Mouse (Mus musculus) brain, embryonic 14.5 days (tissue): ENCODE data around the gene Btbd35f25.

ENCODE experiments used
- CTCF ChIP-seq: fragments of 200-500 bp; IDR thresholded peaks from 2 replicates; pipeline ENCODE4 v1.5.1; 2012; ENCODE audit warnings: inconsistent platforms, mild to moderate bottlenecking, moderate library complexity, borderline replicate concordance; ENCODE audit not compliant: insufficient read depth, insufficient read length; ENCODE audit errors: extremely low read depth
- POLR2A ChIP-seq: fragments of 200-500 bp; IDR thresholded peaks from 2 replicates; pipeline ENCODE4 v1.6.1; 2012; ENCODE audit warnings: mild to moderate bottlenecking, inconsistent platforms, borderline replicate concordance; ENCODE audit not compliant: poor library complexity, insufficient read depth, insufficient read length, severe bottlenecking; ENCODE audit errors: extremely low read depth

- TF ChIP-seq CTCF, result no peak
- TF ChIP-seq POLR2A, result no peak
Observed at GRCm38 (mm10) chrX:31766255-31766654, 49.3 kb upstream of the Btbd35f25 start.
